35 mouse cellular contexts compared by ENCODE assay signal in genomic region chr6:42546180-42546579, GRCm38 (mm10). TPM values are rescaled to one million over a fixed set of nuclear protein-coding genes. Genes with fewer than 3 reads are reported as not detected.
A peak's percentile ranks its signal among the peaks of the same experiment; 100 is the strongest.
DNase-seq lines count a peak whose midpoint lies in the region; ATAC-seq lines count a peak whose summit lies in the region.
"Had no signal": no experiment of that assay in that cellular context is flagged by ENCODE, and none has a peak within 500 bp of the region (broad histone marks: within the 10 kb centered on the region; RNA-seq: fewer than 3 reads in every experiment).

No protein-coding gene starts in this region.

- no peaks in the 10 kb centered on the region for H3K36me3 ChIP-seq in lung, embryonic 15.5 days
- H3K36me3 ChIP-seq in midbrain, embryonic 11.5 days (ENCODE audit: control insufficient read depth, insufficient read depth, low read length): no peaks in the 10 kb centered on the region
- no peaks in the 10 kb centered on the region for H3K36me3 ChIP-seq in midbrain, embryonic 15.5 days (replicated peaks)
- H3K36me3 ChIP-seq: embryonic facial prominence, embryonic 12.5 days; embryonic facial prominence, embryonic 15.5 days; heart, embryonic 10.5 days; heart, embryonic 13.5 days; hindbrain, embryonic 12.5 days; hindbrain, embryonic 15.5 days had no signal

- 0 out of 2 replicates have a peak overlapping the region, but pooled peaks have one; percentile 41 for H3K27ac ChIP-seq in lung, embryonic 15.5 days
- H3K27ac ChIP-seq in midbrain, embryonic 11.5 days (ENCODE audit: low read depth, low read length): no peak overlapping the region
- no peak overlapping the region for H3K27ac ChIP-seq in midbrain, embryonic 15.5 days
- H3K27ac ChIP-seq: embryonic facial prominence, embryonic 12.5 days; embryonic facial prominence, embryonic 15.5 days; heart, embryonic 10.5 days; hindbrain, embryonic 12.5 days; hindbrain, embryonic 15.5 days had no signal

- H3K4me1 ChIP-seq in lung, embryonic 15.5 days: peaks cover 28% of the 10 kb centered on the region; the same call in 1 of the 2 replicates
- no peaks in the 10 kb centered on the region for H3K4me1 ChIP-seq in midbrain, embryonic 11.5 days (ENCODE audit: control insufficient read depth, insufficient read depth, low read length)
- no peaks in the 10 kb centered on the region for H3K4me1 ChIP-seq in midbrain, embryonic 15.5 days
- H3K4me1 ChIP-seq: heart, embryonic 10.5 days; hindbrain, embryonic 12.5 days; hindbrain, embryonic 15.5 days had no signal

- 53% methylated on average over 2 of the region's 2 CpGs for WGBS in lung, embryonic 15.5 days
- 95% methylated on average over 2 of the region's 2 CpGs for WGBS in midbrain, embryonic 11.5 days
- WGBS in midbrain, embryonic 15.5 days: 88% methylated on average over 2 of the region's 2 CpGs

- no peaks in the 10 kb centered on the region for H3K9me3 ChIP-seq in lung, embryonic 15.5 days
- no peaks in the 10 kb centered on the region for H3K9me3 ChIP-seq in midbrain, embryonic 11.5 days (ENCODE audit: control insufficient read depth, low read length)
- no peaks in the 10 kb centered on the region for H3K9me3 ChIP-seq in midbrain, embryonic 15.5 days
- H3K9me3 ChIP-seq: embryonic facial prominence, embryonic 12.5 days; embryonic facial prominence, embryonic 15.5 days; heart, embryonic 10.5 days; heart, embryonic 13.5 days; hindbrain, embryonic 12.5 days; hindbrain, embryonic 15.5 days had no signal

- H3K9ac ChIP-seq in lung, embryonic 15.5 days: no peak overlapping the region
- H3K9ac ChIP-seq in midbrain, embryonic 11.5 days (ENCODE audit: low read length): no peak overlapping the region
- H3K9ac ChIP-seq in midbrain, embryonic 15.5 days: no peak overlapping the region
- H3K9ac ChIP-seq: embryonic facial prominence, embryonic 12.5 days; embryonic facial prominence, embryonic 15.5 days; forebrain, postnatal 0 days; heart, embryonic 13.5 days; hindbrain, embryonic 12.5 days; hindbrain, embryonic 15.5 days had no signal

- DNase-seq in heart, adult 11 months: peak; percentile 71
- no peak for DNase-seq in heart, postnatal 25 days (ENCODE audit: low spot score)
- DNase-seq in lung, postnatal 10 days: no peak
- DNase-seq in midbrain, embryonic 11.5 days (ENCODE audit: low spot score, missing footprints): peak; percentile 2
- DNase-seq in NIH3T3 (ENCODE audit: low read depth): peak; percentile 39
- DNase-seq: cerebellum, adult 11 months; cerebellum, adult 2 months; cerebellum, adult 9-11 months; cerebellum, postnatal 25 days; gastrocnemius, adult 2 months; gastrocnemius, postnatal 14 days had no signal

- H3K4me3 ChIP-seq in lung, embryonic 15.5 days: no peak overlapping the region
- no peak overlapping the region for H3K4me3 ChIP-seq in midbrain, embryonic 11.5 days (ENCODE audit: low read depth, low read length)
- H3K4me3 ChIP-seq in midbrain, embryonic 15.5 days: no peak overlapping the region
- H3K4me3 ChIP-seq: embryonic facial prominence, embryonic 12.5 days; embryonic facial prominence, embryonic 15.5 days; gastrocnemius, adult 2 months; heart, embryonic 10.5 days; heart, embryonic 13.5 days; hindbrain, embryonic 12.5 days; hindbrain, embryonic 15.5 days had no signal

- H3K4me2 ChIP-seq in lung, embryonic 15.5 days: no peak overlapping the region
- no peak overlapping the region for H3K4me2 ChIP-seq in midbrain, embryonic 11.5 days
- no peak overlapping the region for H3K4me2 ChIP-seq in midbrain, embryonic 15.5 days
- H3K4me2 ChIP-seq: embryonic facial prominence, embryonic 12.5 days; embryonic facial prominence, embryonic 15.5 days; heart, embryonic 13.5 days; hindbrain, embryonic 12.5 days; hindbrain, embryonic 15.5 days had no signal

- intact Hi-C loops in heart, postnatal 25 days (cut with DNase I): loop anchor here (10.0 kb wide), 1 partner anchor 719 kb away; the partner anchor contains the start of gene Arhgef5

- no peaks in the 10 kb centered on the region for H3K27me3 ChIP-seq in lung, embryonic 15.5 days
- no peaks in the 10 kb centered on the region for H3K27me3 ChIP-seq in midbrain, embryonic 11.5 days (ENCODE audit: control insufficient read depth, insufficient read depth, low read length)
- no peaks in the 10 kb centered on the region for H3K27me3 ChIP-seq in midbrain, embryonic 15.5 days (replicated peaks)
- H3K27me3 ChIP-seq: embryonic facial prominence, embryonic 12.5 days; embryonic facial prominence, embryonic 15.5 days; heart, embryonic 13.5 days; hindbrain, embryonic 12.5 days; hindbrain, embryonic 15.5 days had no signal

- ATAC-seq in lung, embryonic 15.5 days (ENCODE audit: borderline replicate concordance, extremely low read depth, low FRiP score, low TSS enrichment): no peak
- no peak for ATAC-seq in midbrain, embryonic 11.5 days (ENCODE audit: low FRiP score)
- ATAC-seq in midbrain, embryonic 15.5 days (replicated peaks): no peak
- ATAC-seq: activated CD4-positive, CD25-positive, alpha-beta regulatory T cell, adult 4 months; CD4-positive, CD25-positive, alpha-beta regulatory T cell, adult 4 months had no signal

RNA-seq across cellular contexts. Expression of gene Olfr455, which starts 1.2 kb away (rescaled TPM):
- not detected for total RNA-seq in heart, postnatal 25 days (2021)
- not detected in 2 replicates for polyA plus RNA-seq in lung, embryonic 15.5 days (2015; fragmentation: Nextera tagmentation; extraction: Ambion mirVana)
- polyA plus RNA-seq in midbrain, embryonic 11.5 days (2014; fragmentation: Nextera tagmentation; extraction: Ambion mirVana): not detected in 2 replicates
- polyA plus RNA-seq in midbrain, embryonic 15.5 days (2015; fragmentation: Nextera tagmentation; extraction: Ambion mirVana): not detected in 2 replicates
- total RNA-seq: adrenal gland, postnatal 10 days; common myeloid progenitor, adult 5-6 weeks; forebrain, postnatal 0 days; gastrocnemius, adult 2 months; gastrocnemius, postnatal 14 days; gastrocnemius, postnatal 4 days; heart, adult 18-20 months; hematopoietic stem cell, adult 5-6 weeks; MEL had no signal
- polyA plus RNA-seq: CD4-positive, CD25-positive, alpha-beta regulatory T cell, adult 4 months; cerebellum, adult 2 months; embryonic facial prominence, embryonic 12.5 days; embryonic facial prominence, embryonic 15.5 days; forebrain, embryonic 11.5 days; forebrain, embryonic 14.5 days; forebrain, postnatal 0 days; frontal cortex, adult 2 months; heart, embryonic 10.5 days; heart, embryonic 13.5 days; heart, embryonic 16.5 days; hindbrain, embryonic 12.5 days; hindbrain, embryonic 15.5 days; intestine, embryonic 14.5 days had no signal

RNA-seq across cellular contexts. Expression of gene Tcaf3, which starts 51.3 kb away (rescaled TPM):
- total RNA-seq in heart, postnatal 25 days (2021): not detected
- not detected in 2 replicates for polyA plus RNA-seq in lung, embryonic 15.5 days (2015; fragmentation: Nextera tagmentation; extraction: Ambion mirVana)
- not detected in 2 replicates for polyA plus RNA-seq in midbrain, embryonic 11.5 days (2014; fragmentation: Nextera tagmentation; extraction: Ambion mirVana)
- polyA plus RNA-seq in midbrain, embryonic 15.5 days (2015; fragmentation: Nextera tagmentation; extraction: Ambion mirVana): 0.05 TPM in 1 of 2 replicates, not detected in the other
- total RNA-seq: adrenal gland, postnatal 10 days; adrenal gland, postnatal 4 days; common myeloid progenitor, adult 5-6 weeks; forebrain, postnatal 0 days; gastrocnemius, adult 2 months; gastrocnemius, postnatal 14 days; gastrocnemius, postnatal 4 days; heart, adult 18-20 months; hematopoietic stem cell, adult 5-6 weeks; MEL had no signal
- polyA plus RNA-seq: activated CD4-positive, CD25-positive, alpha-beta regulatory T cell, adult 4 months; C2C12; CD4-positive, CD25-positive, alpha-beta regulatory T cell, adult 4 months; cerebellum, adult 2 months; embryonic facial prominence, embryonic 12.5 days; forebrain, embryonic 11.5 days; forebrain, embryonic 14.5 days; forebrain, postnatal 0 days; frontal cortex, adult 2 months; heart, embryonic 10.5 days; heart, embryonic 13.5 days; heart, embryonic 16.5 days; hindbrain, embryonic 12.5 days; hindbrain, embryonic 15.5 days; intestine, embryonic 14.5 days had no signal

RNA-seq across cellular contexts. Expression of gene Olfr456, which starts 59.2 kb away (rescaled TPM):
- total RNA-seq in heart, postnatal 25 days (2021): not detected
- polyA plus RNA-seq in lung, embryonic 15.5 days (2015; fragmentation: Nextera tagmentation; extraction: Ambion mirVana): 0.15 TPM in 1 of 2 replicates, not detected in the other
- not detected in 2 replicates for polyA plus RNA-seq in midbrain, embryonic 11.5 days (2014; fragmentation: Nextera tagmentation; extraction: Ambion mirVana)
- not detected in 2 replicates for polyA plus RNA-seq in midbrain, embryonic 15.5 days (2015; fragmentation: Nextera tagmentation; extraction: Ambion mirVana)
- total RNA-seq: adrenal gland, postnatal 10 days; adrenal gland, postnatal 4 days; common myeloid progenitor, adult 5-6 weeks; forebrain, postnatal 0 days; gastrocnemius, adult 2 months; gastrocnemius, postnatal 14 days; gastrocnemius, postnatal 4 days; heart, adult 18-20 months; hematopoietic stem cell, adult 5-6 weeks; MEL had no signal
- polyA plus RNA-seq: activated CD4-positive, CD25-positive, alpha-beta regulatory T cell, adult 4 months; CD4-positive, CD25-positive, alpha-beta regulatory T cell, adult 4 months; cerebellum, adult 2 months; embryonic facial prominence, embryonic 12.5 days; embryonic facial prominence, embryonic 15.5 days; forebrain, embryonic 11.5 days; forebrain, embryonic 14.5 days; forebrain, postnatal 0 days; frontal cortex, adult 2 months; heart, embryonic 13.5 days; hindbrain, embryonic 12.5 days; hindbrain, embryonic 15.5 days; intestine, embryonic 14.5 days had no signal

Comparison
In these comparisons a context has a peak if more than half of its experiments do, and no peak if none do; other contexts are left out.
1. DNase-seq: peak in heart, adult 11 months (single experiment), midbrain, embryonic 11.5 days (single experiment) and NIH3T3 (single experiment); none in heart, postnatal 25 days (single experiment) and lung, postnatal 10 days (single experiment).